Mouse (Mus musculus) liver, embryonic 14.5 days (tissue): ENCODE measurements around the gene Hsd17b13. TPM values are rescaled to one million over a fixed set of nuclear protein-coding genes. Genes with fewer than 3 reads are reported as not detected.
A peak's percentile ranks its signal among the peaks of the same experiment; 100 is the strongest.

Source experiments
- ATAC-seq: fragments of 200-750 bp; cut with Nextera tagmentation; 2 replicates; pipeline ENCODE4 v1.8.0; 2017; ENCODE audit warnings: moderate number of reproducible peaks, mild to moderate bottlenecking, moderate library complexity; ENCODE audit not compliant: insufficient read depth
- DNase-seq, 3 experiments: peaks; one replicate each; pipeline ENCODE4 v3.0.0-alpha.2; 2012 to 2013; ENCODE audit warnings: low read depth in 3 of 3, low spot score in 3 of 3
- H3K27ac ChIP-seq: fragments of 300-500 bp; sonication (generic); 2 replicates; pipeline ENCODE4 v1.5.1; 2014; ENCODE audit warnings: moderate library complexity, mild to moderate bottlenecking, control low read depth, inconsistent platforms
- H3K27me3 ChIP-seq: fragments of 300-500 bp; sonication (generic); 2 replicates; pipeline ENCODE4 v1.6.1; 2014; ENCODE audit warnings: mild to moderate bottlenecking, low read length, moderate library complexity; ENCODE audit not compliant: control insufficient read depth, insufficient read depth
- H3K36me3 ChIP-seq: fragments of 300-500 bp; sonication (generic); replicated peaks from 2 replicates; pipeline ENCODE4 v1.6.1; 2014; ENCODE audit warnings: low read depth; ENCODE audit not compliant: control insufficient read depth, insufficient read depth
- H3K4me1 ChIP-seq, 2 experiments: fragments of 200-500 bp in 1 of 2; fragments of 300-500 bp in 1 of 2; sonication (generic) in 1 of 2; replicated peaks; 2 replicates each; pipeline ENCODE4 v1.6.1; 2012 to 2014; ENCODE audit warnings: antibody characterized with exemption in 1 of 2, inconsistent platforms in 1 of 2, low read length in 1 of 2; ENCODE audit not compliant: control insufficient read depth in 2 of 2, insufficient read depth in 2 of 2
- H3K4me2 ChIP-seq: fragments of 300-500 bp; sonication (generic); 2 replicates; pipeline ENCODE4 v1.6.1; 2014; ENCODE audit warnings: low read depth, mild to moderate bottlenecking, control low read depth, moderate library complexity
- H3K4me3 ChIP-seq, 2 experiments: fragments of 200-500 bp in 1 of 2; fragments of 300-500 bp in 1 of 2; sonication (generic) in 1 of 2; 2 replicates each; pipeline ENCODE4 v1.5.1; 2012 to 2014; ENCODE audit warnings: low read depth in 2 of 2, low read length in 2 of 2, mild to moderate bottlenecking in 2 of 2, control low read depth in 1 of 2, inconsistent platforms in 1 of 2, moderate library complexity in 1 of 2; ENCODE audit not compliant: insufficient read depth in 1 of 2
- H3K9ac ChIP-seq: fragments of 300-500 bp; sonication (generic); replicated peaks from 2 replicates; pipeline ENCODE4 v1.6.1; 2014; ENCODE audit warnings: mild to moderate bottlenecking, control low read depth, moderate library complexity
- H3K9me3 ChIP-seq: fragments of 300-500 bp; sonication (generic); 2 replicates; pipeline ENCODE4 v1.6.1; 2016; ENCODE audit warnings: low read length, mixed read lengths; ENCODE audit not compliant: control insufficient read depth
- CTCF ChIP-seq: IDR thresholded peaks from 2 replicates; pipeline ENCODE4 v1.5.1; 2016; ENCODE audit warnings: antibody characterized with exemption, low read depth, control low read depth
- EP300 ChIP-seq: IDR thresholded peaks from 2 replicates; pipeline ENCODE4 v1.6.1; 2016; ENCODE audit warnings: antibody characterized with exemption, low read depth
- WGBS: fragments of 180-500 bp; shearing (Covaris S2); extraction: QIAGEN DNeasy Blood & Tissue Kit; methylation state at CpG from one replicate; pipeline ENCODE4 v1.1.7; 2014; ENCODE audit not compliant: insufficient replicate concordance; 5-methylcytosine and 5-hydroxymethylcytosine counted together
- polyA plus RNA-seq, 2 experiments: library from polyadenylated mRNA; depleted of rRNA in 1 of 2; stranded (reverse) in 1 of 2; unstranded in 1 of 2; fragments of >200 nt; fragmentation: Nextera tagmentation in 1 of 2; extraction: Ambion mirVana in 1 of 2; gene quantifications; 2 replicates each; pipeline versions ENCODE4 v1.2.1 to v1.2.3; 2012 to 2014

The Hsd17b13 gene
- polyA plus RNA-seq, 2 experiments = 5.3 to 10.9 TPM

DNA sequence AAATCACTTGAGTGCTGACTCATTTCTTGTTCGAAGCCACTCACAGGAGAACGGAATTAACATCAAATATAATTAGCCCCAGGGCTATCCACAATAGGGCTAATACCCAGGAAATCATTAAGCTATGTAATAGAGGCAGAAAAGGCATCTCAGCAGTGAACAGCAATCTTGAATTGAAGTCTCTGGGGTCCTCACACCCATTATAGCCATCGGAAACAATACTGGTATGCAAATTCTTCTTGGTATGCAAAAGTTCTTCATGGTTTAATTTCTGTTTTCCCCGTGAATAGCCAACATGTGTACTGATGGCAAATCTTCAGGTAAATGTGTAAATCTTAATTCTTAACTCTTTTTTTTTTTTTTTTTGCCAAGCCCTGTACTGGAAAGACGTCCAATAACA is 46.7 kb downstream of the Hsd17b13 start:
- Histone ChIP-seq H3K27me3 (no peaks in the 10 kb centered on the region), H3K4me1 (no peaks in the 10 kb centered on the region), H3K4me3 (no peak overlapping the region), H3K9me3 (no peaks in the 10 kb centered on the region), H3K4me2 (no peak overlapping the region), H3K36me3 (no peaks in the 10 kb centered on the region), H3K27ac (no peak overlapping the region), H3K9ac (no peak overlapping the region)
- WGBS = 43% methylated on average over 5 of the region's 5 CpGs
- ATAC-seq (no peak), DNase-seq (no peak)
- no peak for TF ChIP-seq EP300

DNA sequence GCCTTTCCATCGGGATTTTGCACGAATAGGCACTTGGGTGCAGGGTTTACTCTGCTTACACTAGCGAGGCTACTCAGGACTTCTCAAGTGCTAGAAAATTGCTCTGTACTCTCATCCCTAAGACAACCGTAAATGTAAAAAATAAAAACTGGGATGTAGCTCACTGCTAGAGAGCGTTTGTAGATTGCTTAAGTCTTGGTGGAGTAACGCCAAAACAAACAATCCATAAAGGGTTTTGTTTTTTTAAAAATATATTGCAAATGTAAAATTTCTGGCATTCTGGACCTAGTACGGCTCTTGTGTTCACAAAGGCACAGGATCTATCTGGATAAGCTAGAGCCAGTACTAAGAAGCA is 49.0 kb downstream of the Hsd17b13 start:
- H3K4me1 ChIP-seq = no peaks in the 10 kb centered on the region
- TF ChIP-seq EP300 (no peak), CTCF (no peak)
- no peaks in the 10 kb centered on the region for H3K36me3 ChIP-seq
- no peaks in the 10 kb centered on the region for H3K27me3 ChIP-seq
- no peak overlapping the region for H3K4me3 ChIP-seq
- H3K9me3 ChIP-seq = no peaks in the 10 kb centered on the region
- H3K9ac ChIP-seq = no peak overlapping the region
- H3K4me2 ChIP-seq = no peak overlapping the region
- no peak overlapping the region for H3K27ac ChIP-seq
- DNase-seq = no peak
- no peak for ATAC-seq
- WGBS = 70% methylated on average over 7 of the region's 7 CpGs

DNA sequence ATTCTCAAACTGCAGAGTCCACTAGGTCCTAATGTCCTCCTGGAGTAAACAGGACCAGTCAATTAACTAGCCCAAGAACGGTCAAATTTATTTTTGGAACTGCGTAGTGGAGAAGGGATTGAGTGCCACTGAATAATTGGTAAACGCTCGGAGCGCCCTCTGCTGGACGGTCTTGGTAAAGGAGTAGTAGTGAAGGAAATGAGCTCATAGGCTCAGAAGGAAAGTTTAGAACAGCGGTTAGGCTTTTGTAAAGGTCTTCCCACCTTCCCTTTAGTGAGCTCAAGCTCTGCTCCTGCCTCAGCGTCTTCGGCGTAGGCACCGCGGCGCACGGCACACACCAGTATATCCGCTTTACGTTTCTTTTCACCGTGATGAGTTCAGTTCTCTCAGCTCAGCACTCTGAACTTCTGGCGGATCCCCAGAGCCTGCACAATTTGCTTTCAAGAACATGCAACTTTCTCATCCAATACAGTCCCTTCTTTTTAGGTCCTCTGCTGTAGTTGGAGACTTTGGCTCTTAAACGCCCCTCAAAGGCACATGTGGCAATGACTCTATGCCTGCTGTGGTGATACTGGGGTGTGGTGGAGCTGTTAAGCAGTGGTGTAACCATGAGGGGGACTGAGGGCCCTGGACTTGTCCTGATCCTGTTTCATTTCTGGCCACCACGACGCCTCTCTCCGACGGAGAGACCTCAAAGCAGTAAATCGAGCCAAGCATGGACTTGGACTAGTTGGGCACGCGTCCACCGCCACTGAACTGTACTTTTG is 49.6 kb downstream of the Hsd17b13 start:
- Histone ChIP-seq H3K36me3 (no peaks in the 10 kb centered on the region), H3K4me2 (peak overlapping the region; percentile 57), H3K4me1 (no peaks in the 10 kb centered on the region), H3K27ac (no peak overlapping the region), H3K4me3 (peak overlapping the region; percentile 3 to 14; a peak in 2 of 4 replicates), H3K9ac (no peak overlapping the region), H3K27me3 (no peaks in the 10 kb centered on the region), H3K9me3 (no peaks in the 10 kb centered on the region)
- DNase-seq (peak; percentile 60 to 63 (median 63)), ATAC-seq (peak; percentile 28; the same call in 1 of the 2 replicates)
- 20% methylated on average over 27 of the region's 27 CpGs for WGBS
- TF ChIP-seq CTCF = peak; percentile 89
- TF ChIP-seq EP300 = no peak

DNA sequence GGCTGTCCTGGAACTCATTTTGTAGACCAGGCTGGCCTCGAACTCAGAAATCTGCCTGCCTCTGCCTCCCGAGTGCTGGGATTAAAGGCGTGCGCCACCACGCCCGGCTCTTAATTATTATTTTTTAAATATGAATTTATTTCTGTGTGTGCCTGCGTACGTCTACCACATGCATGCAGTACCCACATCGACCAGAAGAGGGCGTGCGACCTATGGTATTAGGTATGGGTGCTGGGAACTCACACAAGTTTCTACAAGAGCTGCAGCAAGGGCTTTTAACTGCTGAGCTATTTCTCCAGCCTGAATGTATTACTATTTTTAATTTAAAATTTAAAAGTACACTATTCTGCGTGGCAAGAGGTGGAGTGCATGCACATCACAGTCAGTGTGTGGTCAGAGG is 50.8 kb downstream of the Hsd17b13 start:
- TF ChIP-seq CTCF (peak; percentile 79), EP300 (no peak)
- Histone ChIP-seq H3K9ac (no peak overlapping the region), H3K4me1 (no peaks in the 10 kb centered on the region), H3K9me3 (no peaks in the 10 kb centered on the region), H3K27me3 (no peaks in the 10 kb centered on the region), H3K36me3 (no peaks in the 10 kb centered on the region), H3K4me3 (no peak overlapping the region), H3K4me2 (no peak overlapping the region), H3K27ac (no peak overlapping the region)
- DNase-seq (peak; percentile 22 to 31 (median 25)), ATAC-seq (no peak)
- WGBS = 58% methylated on average over 12 of the region's 12 CpGs

DNA sequence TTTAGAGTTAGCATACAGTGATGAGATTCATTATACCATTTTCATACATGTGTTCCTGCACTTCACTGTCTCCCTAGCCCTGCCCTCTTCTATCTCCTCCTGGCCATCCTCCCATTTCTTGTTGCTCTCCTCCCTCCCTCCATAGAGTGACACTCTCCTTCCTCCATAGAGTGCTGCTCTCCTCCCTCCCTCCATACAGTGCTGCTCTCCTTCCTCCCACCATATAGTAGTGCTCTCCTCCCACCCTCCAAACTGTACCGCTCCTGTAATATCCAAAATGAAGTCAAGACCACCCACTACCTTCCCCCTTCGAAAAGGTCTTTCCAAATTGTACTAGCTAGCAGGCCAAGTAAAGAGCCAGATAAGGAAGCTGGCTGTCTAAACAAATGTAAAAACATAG is 53.5 kb downstream of the Hsd17b13 start:
- ATAC-seq = no peak
- H3K9ac ChIP-seq = no peak overlapping the region
- TF ChIP-seq EP300 (no peak), CTCF (no peak)
- H3K4me3 ChIP-seq = no peak overlapping the region
- no peak for DNase-seq
- no peak overlapping the region for H3K4me2 ChIP-seq
- no peaks in the 10 kb centered on the region for H3K9me3 ChIP-seq
- no peaks in the 10 kb centered on the region for H3K27me3 ChIP-seq
- no peaks in the 10 kb centered on the region for H3K4me1 ChIP-seq
- 60% methylated on average over 2 of the region's 2 CpGs for WGBS
- no peaks in the 10 kb centered on the region for H3K36me3 ChIP-seq
- no peak overlapping the region for H3K27ac ChIP-seq
